Mouse (Mus musculus) natural killer cell, adult 2 months (primary cell): Measurements from ENCODE around the gene Cfap221.

Source experiments
- DNase-seq, 2 experiments: peaks; one replicate each; pipeline ENCODE4 v3.0.0; 2022; ENCODE audit warnings: low spot score in 2 of 2

The Cfap221 gene

GRCm38 (mm10) chr1:120006844-120007790 is 10.1 kb upstream of the Cfap221 start, which contains the start of gene Sctr:
Sctr (plus strand) TSS chr1:120006894.
- no peak for DNase-seq

- DNase-seq = no peak
These were observed 610 bp upstream of the Cfap221 start for GRCm38 (mm10) chr1:119997644-119998043.

GRCm38 (mm10) chr1:119986555-119986954 is 10.5 kb downstream of the Cfap221 start:
- no peak for DNase-seq

GRCm38 (mm10) chr1:119975141-119975540 is 21.9 kb downstream of the Cfap221 start:
- DNase-seq = no peak

GRCm38 (mm10) chr1:119973117-119973516 is 23.9 kb downstream of the Cfap221 start:
- no peak for DNase-seq

- no peak for DNase-seq
These were observed 31.1 kb downstream of the Cfap221 start for GRCm38 (mm10) chr1:119965804-119966514.

- DNase-seq = no peak
These were observed 37.1 kb downstream of the Cfap221 start for GRCm38 (mm10) chr1:119959920-119960319.

GRCm38 (mm10) chr1:119959464-119959863 is 37.6 kb downstream of the Cfap221 start:
- DNase-seq = no peak

- DNase-seq = no peak
These were observed 39.3 kb downstream of the Cfap221 start for GRCm38 (mm10) chr1:119957716-119958222.

GRCm38 (mm10) chr1:119954680-119955079 is 42.4 kb downstream of the Cfap221 start:
- DNase-seq = no peak

GRCm38 (mm10) chr1:119953456-119953855 is 43.6 kb downstream of the Cfap221 start:
- no peak for DNase-seq

GRCm38 (mm10) chr1:119950086-119950485 is 46.9 kb downstream of the Cfap221 start:
- DNase-seq = no peak

GRCm38 (mm10) chr1:119936861-119937260 is 60.2 kb downstream of the Cfap221 start:
- no peak for DNase-seq

GRCm38 (mm10) chr1:119931421-119932150 is 65.4 kb downstream of the Cfap221 start:
- DNase-seq = no peak

- no peak for DNase-seq
These were observed 67.3 kb downstream of the Cfap221 start for GRCm38 (mm10) chr1:119929715-119930114.

- peak in 1 of 2 experiments; percentile 14 for DNase-seq
These were observed 77.7 kb downstream of the Cfap221 start for GRCm38 (mm10) chr1:119919299-119919698.

- no peak for DNase-seq
These were observed 80.1 kb downstream of the Cfap221 start for GRCm38 (mm10) chr1:119916823-119917371.

GRCm38 (mm10) chr1:119912953-119913814 is 83.8 kb downstream of the Cfap221 start, which contains the start of gene Tmem177:
Tmem177 (minus strand) TSS chr1:119913208.
- peak; percentile 96 to 97 for DNase-seq

- no peak for DNase-seq
These were observed 89.8 kb downstream of the Cfap221 start for GRCm38 (mm10) chr1:119907206-119907748.

GRCm38 (mm10) chr1:119903231-119903620 is 93.8 kb downstream of the Cfap221 start:
- no peak for DNase-seq
